In genomic region chr10:82690494-82690893, GRCm38 (mm10) we compare ENCODE assay signal across 8 mouse cellular contexts. TPM values are rescaled to one million over a fixed set of nuclear protein-coding genes. Genes with fewer than 3 reads are reported as not detected.
DNase-seq lines count a peak whose midpoint lies in the region; ATAC-seq and TF ChIP-seq lines count a peak whose summit lies in the region.

Gene Glt8d2, minus strand, starts transcription at chr10:82690650.

- peak within 1 kb of the TSS; percentile 46 for H3K4me2 ChIP-seq in embryonic facial prominence, embryonic 15.5 days (replicated peaks)
- peak within 1 kb of the TSS; percentile 46 for H3K4me2 ChIP-seq in kidney, embryonic 16.5 days (replicated peaks; ENCODE audit: low read depth, low read length)
- H3K4me2 ChIP-seq in liver, postnatal 0 days (ENCODE audit: low read depth, low read length): peak within 1 kb of the TSS; percentile 35
- peak within 1 kb of the TSS; percentile 52 for H3K4me2 ChIP-seq in neural tube, embryonic 15.5 days

- H3K4me1 ChIP-seq in embryonic facial prominence, embryonic 15.5 days: peaks cover 20% of the 10 kb centered on the region
- peaks cover 9% of the 10 kb centered on the region for H3K4me1 ChIP-seq in heart, embryonic 10.5 days
- H3K4me1 ChIP-seq in kidney, embryonic 16.5 days (ENCODE audit: insufficient read depth, low read length): no peaks in the 10 kb centered on the region
- H3K4me1 ChIP-seq in liver, postnatal 0 days (ENCODE audit: insufficient read depth): peaks cover 5% of the 10 kb centered on the region; the same call in 1 of the 2 replicates
- H3K4me1 ChIP-seq in neural tube, embryonic 15.5 days: peaks cover 7% of the 10 kb centered on the region

- H3K36me3 ChIP-seq in embryonic facial prominence, embryonic 15.5 days: no peaks in the 10 kb centered on the region
- H3K36me3 ChIP-seq in heart, embryonic 10.5 days: no peaks in the 10 kb centered on the region
- H3K36me3 ChIP-seq in kidney, embryonic 16.5 days (ENCODE audit: insufficient read depth, low read length): no peaks in the 10 kb centered on the region
- H3K36me3 ChIP-seq in liver, postnatal 0 days (replicated peaks; ENCODE audit: insufficient read depth, low read length): no peaks in the 10 kb centered on the region
- H3K36me3 ChIP-seq in neural tube, embryonic 15.5 days: no peaks in the 10 kb centered on the region

- H3K4me3 ChIP-seq in embryonic facial prominence, embryonic 15.5 days (replicated peaks): peak within 1 kb of the TSS; percentile 41
- H3K4me3 ChIP-seq in heart, embryonic 10.5 days: peak within 1 kb of the TSS; percentile 44
- peak within 1 kb of the TSS; percentile 28 for H3K4me3 ChIP-seq in kidney, embryonic 16.5 days (ENCODE audit: low read length)
- H3K4me3 ChIP-seq in liver, postnatal 0 days (ENCODE audit: low read depth, low read length): no peak within 1 kb of the TSS
- peak within 1 kb of the TSS; percentile 22 for H3K4me3 ChIP-seq in neural tube, embryonic 15.5 days (replicated peaks)

- peak; percentile 93 for ATAC-seq in embryonic facial prominence, embryonic 15.5 days (ENCODE audit: insufficient number of reproducible peaks, low FRiP score, low TSS enrichment, low read depth)
- ATAC-seq in kidney, embryonic 16.5 days (ENCODE audit: low FRiP score, low TSS enrichment): peak; percentile 86
- no peak for ATAC-seq in liver, postnatal 0 days
- no peak for ATAC-seq in neural tube, embryonic 15.5 days (ENCODE audit: low FRiP score)

- H3K9me3 ChIP-seq in embryonic facial prominence, embryonic 15.5 days (replicated peaks): no peaks in the 10 kb centered on the region
- H3K9me3 ChIP-seq in heart, embryonic 10.5 days: no peaks in the 10 kb centered on the region
- no peaks in the 10 kb centered on the region for H3K9me3 ChIP-seq in kidney, embryonic 16.5 days (ENCODE audit: low read length)
- no peaks in the 10 kb centered on the region for H3K9me3 ChIP-seq in liver, postnatal 0 days (ENCODE audit: low read length)
- H3K9me3 ChIP-seq in neural tube, embryonic 15.5 days (replicated peaks): no peaks in the 10 kb centered on the region

- peak within 1 kb of the TSS; percentile 28 for H3K9ac ChIP-seq in embryonic facial prominence, embryonic 15.5 days
- peak within 1 kb of the TSS; percentile 52 for H3K9ac ChIP-seq in kidney, embryonic 16.5 days (replicated peaks; ENCODE audit: low read length)
- H3K9ac ChIP-seq in liver, postnatal 0 days (replicated peaks): no peak within 1 kb of the TSS
- peak within 1 kb of the TSS; percentile 17; the same call in 1 of the 2 replicates for H3K9ac ChIP-seq in neural tube, embryonic 15.5 days (replicated peaks)

- no peak for TF ChIP-seq EP300 in liver, postnatal 0 days (IDR thresholded peaks at IDR 0.05; ENCODE audit: low read depth)

- peak; percentile 16 to 30 for DNase-seq in adrenal gland, adult 18-20 months (ENCODE audit: low spot score in 2 of 2)
- DNase-seq in heart, embryonic 10.5 days (ENCODE audit: low spot score): peak; percentile 81
- DNase-seq in liver, postnatal 0 days: no peak
- no peak for DNase-seq in thymus, postnatal 25 days
- DNase-seq in thymus, postnatal 14 days: no peak

- TF ChIP-seq CTCF in liver, postnatal 0 days (IDR thresholded peaks at IDR 0.05; ENCODE audit: low read depth): no peak

- no peaks in the 10 kb centered on the region for H3K27me3 ChIP-seq in embryonic facial prominence, embryonic 15.5 days
- no peaks in the 10 kb centered on the region for H3K27me3 ChIP-seq in heart, embryonic 10.5 days (ENCODE audit: insufficient read depth, poor library complexity, severe bottlenecking)
- no peaks in the 10 kb centered on the region for H3K27me3 ChIP-seq in kidney, embryonic 16.5 days (ENCODE audit: insufficient read depth, low read length)
- 0 out of 2 replicates have a peak, but pooled peaks cover 3% of the 10 kb centered on the region for H3K27me3 ChIP-seq in liver, postnatal 0 days (ENCODE audit: insufficient read depth, low read length)
- no peaks in the 10 kb centered on the region for H3K27me3 ChIP-seq in neural tube, embryonic 15.5 days (replicated peaks)

- peak within 1 kb of the TSS; percentile 94 for H3K27ac ChIP-seq in embryonic facial prominence, embryonic 15.5 days (replicated peaks)
- H3K27ac ChIP-seq in heart, embryonic 10.5 days: peak within 1 kb of the TSS; percentile 26; the same call in 1 of the 2 replicates
- H3K27ac ChIP-seq in kidney, embryonic 16.5 days (ENCODE audit: low read length): no peak within 1 kb of the TSS
- no peak within 1 kb of the TSS for H3K27ac ChIP-seq in liver, postnatal 0 days (ENCODE audit: low read depth)
- no peak within 1 kb of the TSS; the same call in 1 of the 2 replicates for H3K27ac ChIP-seq in neural tube, embryonic 15.5 days (replicated peaks)

- 1% methylated on average over 14 of the region's 14 CpGs for WGBS in embryonic facial prominence, embryonic 15.5 days
- WGBS in heart, embryonic 10.5 days: 3% methylated on average over 14 of the region's 14 CpGs
- WGBS in kidney, embryonic 16.5 days: 3% methylated on average over 14 of the region's 14 CpGs
- WGBS in liver, postnatal 0 days (ENCODE audit: insufficient replicate concordance): 8% methylated on average over 14 of the region's 14 CpGs
- WGBS in neural tube, embryonic 15.5 days: 6% methylated on average over 14 of the region's 14 CpGs

RNA-seq across cellular contexts. Expression of gene Glt8d2, which starts in this region (rescaled TPM):
- total RNA-seq in adrenal gland, adult 18-20 months (2021): 1 to 10 TPM; 2.0 to 2.6 TPM
- 21.5 and 21.6 TPM in 2 replicates for polyA plus RNA-seq in embryonic facial prominence, embryonic 15.5 days (2015; fragmentation: Nextera tagmentation; extraction: Ambion mirVana)
- 1.2 and 1.3 TPM in 2 replicates for polyA plus RNA-seq in heart, embryonic 10.5 days (2016; fragmentation: Nextera tagmentation; extraction: Ambion mirVana)
- 3.0 and 4.1 TPM in 2 replicates for polyA plus RNA-seq in kidney, embryonic 16.5 days (2015; fragmentation: Nextera tagmentation; extraction: Ambion mirVana)
- polyA plus RNA-seq in liver, postnatal 0 days (2015; fragmentation: Nextera tagmentation; extraction: Ambion mirVana): 0.12 and 0.25 TPM in 2 replicates
- polyA plus RNA-seq in neural tube, embryonic 15.5 days (2015; fragmentation: Nextera tagmentation; extraction: Ambion mirVana): 1.8 and 2.7 TPM in 2 replicates

Comparison
In these comparisons a context has a peak if more than half of its experiments do, and no peak if none do; other contexts are left out.
1. DNase-seq: peak in adrenal gland, adult 18-20 months (2 of 2) and heart, embryonic 10.5 days (single experiment); none in liver, postnatal 0 days (single experiment), thymus, postnatal 25 days (single experiment) and thymus, postnatal 14 days (single experiment).
2. ATAC-seq: peak in embryonic facial prominence, embryonic 15.5 days (single experiment) and kidney, embryonic 16.5 days (single experiment); none in liver, postnatal 0 days (single experiment) and neural tube, embryonic 15.5 days (single experiment).
3. H3K27ac ChIP-seq: peak in embryonic facial prominence, embryonic 15.5 days (single experiment) and heart, embryonic 10.5 days (single experiment); none in kidney, embryonic 16.5 days (single experiment), liver, postnatal 0 days (single experiment) and neural tube, embryonic 15.5 days (single experiment).
4. Peak in every context shown above with its lines, with median percentiles within 50 percentile points of each other: H3K4me2 ChIP-seq.